Mouse (Mus musculus): ENCODE results near the gene Slc25a48.
A peak's percentile ranks its signal among the peaks of the same experiment; 100 is the strongest.

Slc25a48 gene

DNA sequence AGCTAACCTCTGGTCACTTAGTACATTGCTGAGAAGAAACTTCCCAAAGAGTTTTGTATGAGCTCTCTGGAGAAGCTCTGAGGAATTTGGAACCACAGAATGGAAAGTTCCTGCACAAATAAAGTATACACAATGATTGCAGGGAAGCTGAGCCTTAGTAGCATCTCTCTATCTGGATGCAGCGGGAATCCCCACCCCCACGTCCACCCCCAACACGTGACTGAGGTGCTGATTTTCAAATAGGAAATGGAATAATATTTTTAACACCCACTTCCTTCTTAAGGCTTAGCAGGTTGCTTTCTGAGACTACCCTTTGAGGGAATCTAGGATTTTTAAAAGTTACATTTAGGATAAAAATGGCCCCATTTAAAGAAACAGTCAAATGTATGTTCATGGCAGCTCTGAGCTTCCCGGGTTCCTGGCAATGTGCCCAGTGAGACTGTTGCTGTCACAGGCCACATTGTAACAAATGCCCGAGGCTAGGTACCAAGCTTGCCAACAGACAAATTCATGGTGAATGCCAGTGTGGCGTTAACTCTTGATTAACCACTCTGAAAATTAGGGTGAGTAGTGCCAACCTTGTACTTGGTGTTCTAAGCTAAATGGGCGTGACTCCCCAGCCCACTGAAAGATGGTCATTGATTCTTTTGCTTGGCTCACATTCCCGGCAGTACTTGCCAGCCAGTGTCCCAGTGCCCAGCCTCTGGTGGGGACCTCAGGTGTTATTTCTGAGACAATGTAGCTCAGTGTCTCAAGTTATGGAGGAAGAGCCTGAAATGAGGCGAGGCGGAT is 11.3 kb downstream of the Slc25a48 start:
- no peak for DNase-seq (ENCODE audit: low spot score in 2 of 2)

DNA sequence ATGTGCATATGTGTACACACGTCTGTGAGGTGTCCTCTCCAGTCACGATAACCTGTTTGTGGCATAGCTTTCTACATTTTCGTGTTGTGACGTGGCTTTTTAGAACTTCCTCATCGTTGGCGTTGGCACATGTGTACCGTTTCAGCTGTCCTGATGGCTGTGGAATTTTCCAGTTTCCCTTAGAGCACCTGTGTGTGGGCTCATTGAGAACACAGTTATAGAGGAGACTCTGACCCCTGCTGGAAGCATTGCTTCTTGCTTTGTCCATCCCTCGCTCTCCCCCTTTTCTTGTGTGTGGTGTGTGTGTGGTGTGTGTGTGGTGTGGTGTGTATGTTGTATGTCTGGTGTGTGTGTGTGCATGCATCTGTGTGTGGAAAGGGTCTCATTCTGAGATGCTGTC is 11.9 kb downstream of the Slc25a48 start:
- DNase-seq (ENCODE audit: low spot score in 2 of 2) = no peak

DNA sequence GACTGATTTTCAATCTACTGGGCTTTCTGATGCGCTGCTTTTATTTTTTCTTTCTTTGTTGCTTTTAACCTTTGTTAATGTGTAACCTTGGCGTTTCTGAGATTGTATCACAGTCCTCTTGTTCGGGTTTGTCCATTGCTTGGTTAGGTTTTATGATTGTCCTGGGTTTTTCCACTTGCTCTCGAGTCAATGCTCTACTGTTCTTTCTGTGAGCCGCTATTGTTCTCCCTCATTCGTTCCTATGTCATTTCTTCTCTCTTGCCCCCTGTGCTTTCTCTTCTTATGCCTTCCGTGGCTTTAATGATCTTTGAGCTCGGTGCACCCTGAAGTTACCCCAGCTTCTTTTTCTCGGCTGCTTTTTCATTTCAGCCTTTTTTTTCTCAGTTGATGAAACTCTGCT is 19.8 kb downstream of the Slc25a48 start:
- no peak for DNase-seq (ENCODE audit: low spot score in 2 of 2)

DNA sequence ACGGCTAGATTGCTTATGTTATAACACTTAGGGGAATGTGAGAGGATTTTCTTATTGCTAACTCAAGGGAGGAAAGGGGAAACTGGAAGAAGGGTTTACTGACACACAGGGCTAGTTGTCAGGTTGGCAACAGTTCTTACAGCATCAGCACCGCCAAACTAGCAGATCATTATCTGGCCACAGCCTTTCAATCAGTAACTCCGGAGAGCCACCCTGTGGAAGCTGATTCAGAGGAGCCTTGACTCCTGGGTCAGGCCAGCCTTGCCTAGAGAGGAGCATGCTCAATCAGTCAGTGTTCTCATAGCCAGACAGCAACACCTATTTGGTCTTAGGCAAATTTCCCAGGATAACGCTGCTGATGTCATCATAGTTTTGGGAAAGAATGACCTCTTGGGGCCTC is 23.3 kb downstream of the Slc25a48 start:
- no peak for DNase-seq (ENCODE audit: low spot score in 2 of 2)

DNA sequence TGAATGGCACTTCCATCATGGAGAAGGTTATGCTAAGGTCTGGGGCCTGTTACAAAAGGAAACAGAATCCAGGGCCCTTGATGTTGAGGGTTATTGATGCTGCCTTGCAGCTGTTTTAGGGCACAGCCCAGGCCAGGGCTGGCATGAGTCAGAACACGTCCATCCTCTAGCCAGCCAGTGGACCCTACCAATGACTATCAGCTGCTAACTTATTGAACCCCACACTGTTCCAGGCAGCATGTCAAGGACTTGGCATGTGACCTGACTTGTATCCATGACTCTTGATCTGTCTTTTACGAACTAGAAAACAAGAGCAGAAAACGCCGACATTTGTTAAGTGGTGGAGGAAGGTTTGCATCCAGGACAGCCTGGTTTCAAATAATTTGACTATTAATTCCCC is 24.6 kb downstream of the Slc25a48 start:
- DNase-seq (ENCODE audit: low spot score in 2 of 2) = no peak

DNA sequence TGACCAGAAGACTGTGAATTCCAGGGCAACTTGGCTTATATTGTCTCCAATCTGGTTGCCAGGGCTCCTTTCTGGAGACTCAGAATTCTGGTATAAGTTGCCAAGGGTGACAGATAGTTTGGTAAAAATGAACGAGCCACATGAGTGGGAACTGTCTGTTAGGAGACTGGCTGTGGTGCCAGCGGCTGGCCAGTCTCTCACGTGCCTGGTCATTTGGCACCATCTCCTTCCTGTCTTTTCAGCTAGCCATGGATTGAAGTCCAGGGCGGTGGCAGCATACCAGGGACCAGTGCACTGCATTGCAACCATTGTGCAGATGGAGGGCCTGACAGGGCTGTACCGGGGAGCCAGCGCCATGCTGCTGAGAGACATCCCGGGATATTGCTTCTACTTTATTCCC is 25.1 kb downstream of the Slc25a48 start:
- no peak for DNase-seq (ENCODE audit: low spot score in 2 of 2)

DNA sequence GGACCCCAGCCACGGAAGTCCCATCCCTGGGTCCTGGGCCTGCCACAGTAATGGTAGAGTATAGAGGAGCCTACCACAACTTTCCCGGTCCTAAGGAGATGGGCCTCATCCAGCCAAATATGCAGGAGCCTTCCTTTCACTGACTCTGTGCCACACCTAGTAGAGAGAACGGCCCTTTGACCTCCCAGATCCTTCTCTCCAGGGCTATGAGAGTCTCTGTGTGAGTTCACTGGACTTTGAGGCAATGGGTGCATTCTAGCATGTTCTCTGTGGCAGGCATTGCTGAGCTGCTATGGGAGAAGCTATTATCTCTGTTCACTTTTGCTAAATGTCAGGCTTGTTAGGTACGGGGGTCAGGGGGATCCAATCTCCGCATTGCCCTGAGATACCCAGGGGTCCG is 25.6 kb downstream of the Slc25a48 start:
- no peak for DNase-seq (ENCODE audit: low spot score in 2 of 2)

DNA sequence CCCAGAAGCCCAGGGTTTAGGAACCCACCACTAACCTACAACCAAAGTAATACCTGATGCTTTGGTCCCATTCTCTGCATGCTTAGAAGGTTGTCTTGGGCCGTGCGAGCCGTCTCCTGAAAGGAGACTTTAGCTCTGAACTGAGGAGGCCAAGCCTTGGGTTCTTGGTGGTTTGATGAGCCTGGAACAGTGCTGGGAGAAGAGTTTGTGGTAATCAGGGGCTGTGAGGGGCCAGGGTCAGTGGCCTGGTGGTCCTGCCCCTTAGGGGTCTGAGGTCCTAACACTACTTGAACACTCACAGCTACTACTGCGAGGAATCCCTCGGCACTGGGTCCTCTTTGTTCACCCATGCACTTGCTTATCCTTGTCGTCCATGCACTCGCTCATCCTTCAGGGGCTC is 29.6 kb downstream of the Slc25a48 start:
- no peak for DNase-seq (ENCODE audit: low spot score in 2 of 2)

DNA sequence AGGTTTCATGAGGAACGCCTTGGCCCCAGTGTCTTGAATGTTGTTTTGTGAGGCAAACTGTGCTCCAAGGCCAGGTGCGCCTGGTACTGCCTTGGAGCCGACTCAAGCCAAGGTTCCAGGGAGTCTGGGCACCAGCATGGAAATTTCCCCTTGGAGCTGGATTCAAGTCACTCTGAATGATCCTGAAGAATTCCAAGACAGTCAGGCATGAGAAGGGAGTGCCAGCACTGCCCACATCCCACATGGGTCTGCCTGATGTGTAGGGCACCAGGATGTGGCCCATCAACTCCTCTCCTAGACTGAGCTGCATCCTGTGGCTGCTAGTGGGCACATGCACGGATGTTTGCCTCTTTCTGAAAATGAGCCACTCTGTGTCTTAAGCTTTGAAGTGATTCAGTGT is 30.4 kb downstream of the Slc25a48 start:
- DNase-seq (ENCODE audit: low spot score in 2 of 2) = no peak

DNA sequence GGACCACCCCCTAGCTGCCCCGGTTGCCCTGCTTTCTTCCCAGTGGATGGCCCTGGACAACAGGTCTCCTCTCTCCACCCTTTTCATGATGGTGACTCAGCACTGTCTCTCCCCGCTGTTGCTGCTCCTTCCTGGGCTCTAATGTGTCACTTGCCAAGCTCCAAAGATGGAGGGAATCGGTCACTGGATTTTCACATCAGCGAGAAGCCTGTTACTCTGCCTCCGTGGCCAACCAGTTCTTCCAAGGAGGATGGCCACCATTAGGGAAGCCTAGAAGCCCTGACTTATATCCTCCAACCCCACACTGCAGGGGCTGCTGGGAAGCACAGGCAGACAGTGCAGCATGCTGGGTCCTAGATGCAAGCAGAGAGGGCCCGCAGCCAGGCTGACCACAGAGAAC is 33.1 kb downstream of the Slc25a48 start:
- no peak for DNase-seq (ENCODE audit: low spot score in 2 of 2)

DNA sequence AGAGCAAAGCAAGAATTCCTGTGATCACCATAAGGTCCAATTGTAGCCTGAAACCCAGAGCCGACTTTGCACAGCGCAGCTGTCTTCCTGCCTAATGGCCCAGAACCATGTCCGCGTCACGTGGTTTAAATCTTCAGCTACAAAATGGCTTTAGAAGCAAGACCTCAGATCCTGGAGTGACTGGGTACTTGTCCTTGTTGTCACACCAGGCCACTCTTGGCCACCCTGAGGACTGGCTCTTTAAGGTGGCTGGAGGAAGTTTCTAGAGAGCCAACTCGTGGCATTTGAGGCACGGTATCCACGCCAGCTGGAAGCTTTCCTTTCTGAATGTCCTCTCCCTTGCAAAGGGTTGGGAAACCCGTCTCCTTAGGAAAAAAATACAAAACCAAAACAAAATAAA is 33.8 kb downstream of the Slc25a48 start:
- DNase-seq (ENCODE audit: low spot score in 2 of 2) = peak in 1 of 2 experiments; percentile 46

DNA sequence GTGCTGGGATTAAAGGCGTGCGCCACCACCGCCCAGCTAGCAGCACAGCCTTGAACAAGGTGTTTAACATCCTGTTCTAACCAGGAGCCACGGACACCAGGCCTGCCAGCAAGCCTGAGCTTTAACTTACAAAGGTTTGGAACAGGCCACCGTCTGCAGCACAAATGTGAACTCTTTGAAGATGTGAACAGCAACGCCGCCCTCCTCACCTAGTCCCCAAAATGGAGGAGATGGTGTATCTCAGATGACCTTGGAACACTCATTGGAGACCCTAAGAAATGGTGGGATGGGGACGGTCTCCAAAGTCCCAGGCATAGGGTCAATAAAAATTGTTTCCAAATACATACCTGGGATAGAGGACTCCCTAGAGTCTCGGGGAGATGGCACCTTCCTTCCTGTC is 34.5 kb downstream of the Slc25a48 start:
- no peak for DNase-seq (ENCODE audit: low spot score in 2 of 2)

DNA sequence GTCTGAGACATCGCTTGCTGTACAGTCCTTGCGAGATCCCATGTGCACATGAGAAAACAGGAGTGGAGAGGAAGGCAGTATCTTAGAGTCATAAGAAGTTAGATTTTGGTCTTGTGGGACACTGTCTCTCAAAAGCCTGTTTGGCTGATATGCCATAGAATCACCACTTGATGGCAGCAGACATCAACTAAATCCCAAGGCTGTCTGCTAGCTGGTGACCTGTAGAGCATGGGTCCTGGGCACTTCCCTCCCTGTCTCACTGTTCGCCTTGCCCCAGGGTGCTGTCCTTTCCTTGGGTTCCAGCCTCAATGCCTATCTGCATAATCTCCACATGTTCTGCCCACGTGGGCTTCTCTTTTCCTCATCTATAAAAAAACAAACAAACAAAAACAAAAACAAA is 37.2 kb downstream of the Slc25a48 start:
- DNase-seq (ENCODE audit: low spot score in 2 of 2) = peak in 1 of 2 experiments; percentile 31

DNA sequence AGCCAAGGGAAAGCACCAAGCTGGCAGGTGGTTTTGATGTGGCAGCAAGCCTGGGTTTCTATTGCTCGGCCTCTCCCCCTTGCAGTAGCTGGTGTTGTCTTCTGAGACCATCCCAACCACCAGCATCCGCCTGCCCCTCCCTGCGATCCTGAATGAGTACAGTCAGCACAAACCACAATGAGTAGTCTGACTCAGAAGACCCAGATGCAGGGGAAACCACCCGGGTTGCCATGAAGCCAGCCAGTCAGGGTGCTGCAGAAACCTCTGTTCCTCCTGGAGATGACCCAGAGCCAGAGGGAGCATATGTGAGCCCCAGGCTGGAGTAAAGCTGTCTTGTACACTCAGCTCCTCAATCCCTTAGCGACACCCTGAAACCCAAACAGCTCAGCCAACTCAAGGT is 38.6 kb downstream of the Slc25a48 start:
- DNase-seq (ENCODE audit: low spot score in 2 of 2) = no peak

DNA sequence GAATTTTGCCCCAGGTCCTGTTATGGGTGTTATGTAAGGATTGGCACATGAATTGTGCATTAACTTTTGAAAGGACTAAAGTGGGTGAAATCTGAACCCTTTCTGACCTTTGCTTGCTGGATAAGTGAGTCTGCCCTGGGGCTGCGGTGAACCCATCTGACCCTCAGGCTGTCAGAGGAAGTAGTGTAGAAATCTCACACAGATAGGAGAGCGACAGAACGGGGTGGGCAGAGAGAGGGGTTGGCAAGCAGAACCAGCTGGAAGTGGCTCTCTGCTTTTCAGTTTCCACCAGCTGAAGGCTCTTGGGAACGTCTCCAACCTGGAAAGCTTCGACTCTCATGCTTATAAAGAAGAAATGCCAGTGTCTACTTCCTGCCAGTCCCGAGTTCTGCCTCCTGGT is 39.1 kb downstream of the Slc25a48 start:
- no peak for DNase-seq (ENCODE audit: low spot score in 2 of 2)

DNA sequence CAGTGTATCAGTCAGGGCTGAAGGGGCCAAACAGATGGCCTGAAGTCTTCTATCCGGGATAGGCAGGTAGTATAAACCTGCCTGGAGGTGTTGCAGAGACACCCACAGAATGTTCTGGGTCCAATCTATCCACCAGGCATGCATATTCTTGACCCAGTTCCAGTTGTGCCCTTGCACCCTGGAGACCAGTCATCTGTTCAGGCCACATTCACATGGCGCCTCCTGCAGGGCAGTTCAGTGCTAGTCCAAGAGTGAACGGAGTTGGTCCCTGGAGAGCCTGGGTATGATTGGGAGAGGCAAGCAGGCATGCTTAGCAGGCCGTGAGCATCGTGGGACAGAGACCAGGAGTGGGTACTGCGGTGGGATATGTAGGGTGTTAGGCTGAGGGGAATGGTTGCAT is 39.9 kb downstream of the Slc25a48 start:
- DNase-seq (ENCODE audit: low spot score in 2 of 2) = no peak

DNA sequence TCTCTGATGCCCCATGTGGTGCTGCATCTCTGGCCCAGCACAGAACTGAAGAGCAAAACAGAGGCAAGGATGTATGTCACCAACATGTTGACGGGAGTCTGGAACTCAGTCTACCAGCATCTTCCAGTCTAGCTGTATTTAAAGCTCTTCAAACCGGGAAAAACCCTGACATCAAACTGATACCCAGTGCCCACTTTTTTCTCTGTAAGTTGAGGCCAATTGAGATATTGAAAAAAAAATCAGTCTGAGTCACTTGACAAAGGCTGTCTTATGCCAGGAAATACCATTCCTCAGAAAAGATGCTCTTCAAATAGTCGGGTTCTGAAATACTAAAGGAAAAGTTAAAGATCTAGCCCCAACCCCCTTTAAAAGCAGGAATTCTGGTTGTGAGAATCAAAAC is 44.0 kb downstream of the Slc25a48 start, which contains the start of gene Il9:
Gene Il9, minus strand, starts transcription at position 101 of the 400 bp plus-strand sequence.
- DNase-seq (ENCODE audit: low spot score in 2 of 2) = no peak

DNA sequence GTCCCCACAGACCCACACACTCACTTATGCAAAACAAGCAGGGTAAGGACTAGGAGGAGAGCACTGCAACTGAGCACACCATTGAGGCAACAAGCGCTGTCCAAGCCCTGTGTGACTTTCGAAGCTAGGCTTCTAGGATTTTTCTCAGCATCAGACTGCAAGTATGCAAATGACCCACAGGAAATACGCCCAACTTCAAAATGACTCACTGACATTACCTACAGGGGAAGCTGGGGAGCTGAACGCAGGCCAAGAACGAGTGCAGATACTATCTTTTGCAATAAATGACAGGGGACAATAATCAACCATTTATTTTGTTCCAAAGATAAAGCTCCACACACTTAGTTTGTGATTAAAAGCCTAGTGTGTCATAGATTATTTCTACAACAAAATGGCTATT is 49.9 kb downstream of the Slc25a48 start:
- DNase-seq (ENCODE audit: low spot score in 2 of 2) = no peak

DNA sequence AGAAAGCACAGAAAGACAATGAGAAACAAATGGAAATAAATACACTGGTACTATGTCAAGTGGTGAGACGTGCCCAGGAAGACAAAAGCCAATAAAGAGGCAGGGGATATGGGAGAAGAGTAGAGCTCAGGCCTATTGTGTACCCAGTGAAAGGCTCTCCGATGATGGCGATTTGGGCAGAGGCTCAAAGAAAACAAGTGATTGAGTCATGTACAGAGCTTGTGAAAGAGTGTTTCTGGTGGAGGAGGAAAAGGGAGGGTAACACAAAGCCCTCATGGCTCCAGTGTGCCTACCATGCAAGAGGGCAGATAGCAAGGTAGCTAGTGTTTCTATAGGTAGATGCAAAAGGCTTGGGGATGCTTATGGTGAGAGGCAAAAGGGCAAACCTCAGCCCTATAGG is 56.3 kb downstream of the Slc25a48 start:
- DNase-seq (ENCODE audit: low spot score in 2 of 2) = no peak

DNA sequence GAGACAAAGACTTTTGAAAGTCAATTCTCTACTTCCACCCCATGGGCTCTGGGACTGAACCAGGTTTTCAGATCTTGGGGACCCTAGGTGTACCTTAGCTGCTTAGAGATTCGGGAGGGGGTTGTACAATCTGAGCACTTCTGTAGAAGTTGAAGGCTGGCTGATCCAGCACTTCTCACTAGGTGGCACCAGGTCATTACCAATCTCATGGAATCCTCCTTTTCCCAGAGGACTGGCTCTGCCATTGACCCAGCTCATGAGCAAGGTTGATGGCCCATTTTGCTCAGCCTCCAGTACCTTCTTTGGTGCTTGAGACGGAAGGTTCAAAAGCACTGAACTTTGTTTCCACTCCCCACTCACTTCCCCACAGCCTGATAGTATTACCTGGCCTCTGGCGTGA is 62.0 kb downstream of the Slc25a48 start:
- DNase-seq (ENCODE audit: low spot score in 2 of 2) = no peak

DNA sequence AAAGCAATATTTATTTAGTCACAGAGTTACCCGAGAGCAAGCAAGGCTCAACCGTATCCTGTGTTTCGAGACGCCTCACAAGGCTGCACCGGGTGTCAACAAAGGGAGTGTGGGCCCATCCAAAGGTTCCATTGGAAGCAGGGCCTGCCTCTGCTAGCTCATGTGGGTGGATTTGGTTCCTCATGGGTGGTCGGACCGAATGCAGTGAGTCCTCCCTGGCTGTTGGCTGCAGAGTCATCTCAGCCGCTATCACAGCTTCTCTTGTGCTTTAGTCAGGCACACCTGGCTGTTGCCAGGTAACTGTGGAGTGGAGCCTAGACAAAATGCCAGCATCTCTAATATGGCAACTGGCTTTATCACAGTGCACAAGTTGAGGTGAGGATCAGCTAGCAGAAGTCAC is 62.5 kb downstream of the Slc25a48 start:
- no peak for DNase-seq (ENCODE audit: low spot score in 2 of 2)

DNA sequence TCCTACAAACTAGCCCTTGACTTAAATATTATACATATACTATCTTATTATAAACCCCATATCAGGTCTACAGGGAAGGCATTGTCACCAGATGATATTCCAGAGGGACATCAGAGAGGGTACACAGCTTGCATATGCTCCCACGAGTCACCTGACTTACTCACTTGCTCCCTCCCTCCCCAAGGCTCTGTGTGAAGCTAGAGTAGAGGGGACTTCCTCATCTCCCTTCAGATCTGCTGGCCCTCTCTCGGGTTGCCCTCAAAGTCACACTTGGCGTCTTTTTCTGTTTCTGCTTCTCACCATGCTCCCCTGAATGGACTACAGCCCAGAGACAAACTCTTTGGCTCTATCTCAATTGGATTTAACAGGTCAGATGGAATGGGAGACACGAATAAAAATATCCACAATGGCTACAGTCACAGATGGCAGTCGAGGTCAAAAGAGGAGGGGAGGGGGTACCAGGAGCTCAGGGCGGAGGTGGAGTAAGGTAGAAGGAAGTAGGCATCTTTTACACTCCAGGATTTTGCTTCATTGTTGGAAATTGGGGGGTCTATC is 63.8 kb downstream of the Slc25a48 start:
- no peak for DNase-seq (ENCODE audit: low spot score in 2 of 2)

DNA sequence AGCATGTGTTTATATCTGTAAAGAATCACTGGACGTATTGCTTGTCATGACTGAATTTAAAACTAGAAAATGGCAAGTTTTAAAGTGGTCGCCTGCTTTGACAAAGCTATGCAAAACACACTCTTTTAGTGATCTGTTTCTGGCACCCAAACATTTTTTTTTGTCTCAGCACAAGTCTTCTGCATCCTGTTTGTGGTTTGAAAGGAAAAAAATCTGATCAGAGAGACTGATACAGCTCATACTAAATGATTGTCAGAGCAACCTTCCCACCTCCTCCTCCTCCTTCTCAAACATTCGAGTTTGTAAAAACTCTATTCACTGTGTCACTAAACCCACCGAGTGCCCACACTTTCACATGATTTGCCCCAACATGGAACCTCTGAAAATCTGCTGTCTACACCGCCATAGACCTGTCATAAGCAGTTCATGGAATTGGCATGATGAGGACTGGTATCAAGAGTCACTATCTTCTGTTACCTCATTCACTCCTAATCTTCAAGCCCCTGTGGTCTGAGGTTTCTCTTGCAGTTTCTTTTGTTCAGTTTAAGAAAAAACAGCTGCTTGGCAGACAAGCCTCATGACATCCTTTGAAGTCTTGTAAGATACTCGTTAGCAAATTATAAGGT is 68.8 kb downstream of the Slc25a48 start:
- DNase-seq (ENCODE audit: low spot score in 2 of 2) = no peak

Measured in urinary bladder, postnatal 36 days (tissue).